Mouse (Mus musculus) layer of hippocampus, adult 18-20 months (tissue): ENCODE data around the gene Vmn1r63. TPM values are rescaled to one million over a fixed set of nuclear protein-coding genes. Genes with fewer than 3 reads are reported as not detected.
"Not testable (repeated sequence)": the region's sequence is repeated elsewhere in the genome, so short reads cannot be mapped to it uniquely, and the experiment has no call there.

Source experiments
- DNase-seq, 2 experiments: peaks; one replicate each; pipeline ENCODE4 v3.0.0; 2022; ENCODE audit warnings: low spot score in 2 of 2
- long read RNA-seq: library from polyadenylated mRNA; stranded (forward); transcript quantifications from one replicate; pipeline ENCODE4 v2.0.0, GENCODE M21; 2021
- total RNA-seq, 2 experiments: library from RNA; stranded (reverse); gene quantifications; 2 replicates each; pipeline ENCODE4 v1.2.3; 2021

The Vmn1r63 gene
- not detected for total RNA-seq
- long read RNA-seq = 0 reads

- DNase-seq = not testable (repeated sequence)
These were observed at the start of gene Vmn1r63 for GRCm38 (mm10) chr7:5805345-5805744. Gene Vmn1r63, minus strand, starts transcription at chr7:5805445.

Other genes with a start within 250 kb of the Vmn1r63 start
- not detected for gene Vmn1r61, start 192.2 kb downstream of the Vmn1r63 start, total RNA-seq
- not detected for gene Vmn1r62, start 131.8 kb downstream of the Vmn1r63 start, total RNA-seq
- not detected for gene Vmn1r64, start 79.1 kb upstream of the Vmn1r63 start, total RNA-seq
- gene Vmn1r65, start 205.6 kb upstream of the Vmn1r63 start, total RNA-seq = not detected
- gene Nlrp4c, start 239.7 kb upstream of the Vmn1r63 start, total RNA-seq = not detected